Mouse (Mus musculus): ENCODE data around the gene Sema4g.

Gene Sema4g

DNA sequence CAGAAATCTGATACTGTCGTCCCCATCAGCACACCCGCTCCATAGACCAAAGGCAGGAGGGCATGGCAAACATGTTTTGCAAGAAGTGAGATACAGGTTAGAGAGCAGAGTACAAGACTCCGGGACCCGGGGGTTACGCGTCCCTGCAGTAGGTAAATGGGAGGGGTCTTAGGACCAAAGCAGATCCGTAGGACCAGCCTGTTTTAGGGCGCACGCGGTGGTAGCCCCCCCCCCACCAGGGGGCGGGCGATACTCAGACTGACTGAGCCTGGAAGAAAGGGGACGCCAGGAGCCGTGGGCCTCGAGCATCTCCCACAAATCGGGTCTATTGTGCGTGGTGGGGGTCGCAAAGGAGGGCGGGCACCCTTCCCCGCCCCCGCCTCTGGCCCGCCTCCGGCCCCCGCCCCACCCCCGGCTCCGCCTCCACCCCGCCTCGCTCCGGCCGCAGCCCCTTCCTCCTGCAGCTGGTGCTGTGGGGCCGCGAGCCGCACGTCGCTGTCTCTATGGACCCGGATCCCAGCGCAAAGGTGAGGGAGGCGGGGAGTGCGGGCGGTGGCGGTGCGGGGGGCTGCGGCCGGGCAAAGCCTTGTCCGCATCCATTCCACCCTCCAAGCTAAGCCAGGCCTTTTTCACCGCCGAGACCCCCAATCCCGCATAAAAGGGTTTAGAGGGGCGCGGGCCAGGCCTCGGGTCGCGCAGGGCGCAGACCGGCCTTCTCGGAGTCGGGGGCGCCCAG, at the start of gene Sema4g:
TSS of gene Sema4g (plus strand) at position 271 of the 736 bp plus-strand sequence.
- DNase-seq, result peak; percentile 51

DNA sequence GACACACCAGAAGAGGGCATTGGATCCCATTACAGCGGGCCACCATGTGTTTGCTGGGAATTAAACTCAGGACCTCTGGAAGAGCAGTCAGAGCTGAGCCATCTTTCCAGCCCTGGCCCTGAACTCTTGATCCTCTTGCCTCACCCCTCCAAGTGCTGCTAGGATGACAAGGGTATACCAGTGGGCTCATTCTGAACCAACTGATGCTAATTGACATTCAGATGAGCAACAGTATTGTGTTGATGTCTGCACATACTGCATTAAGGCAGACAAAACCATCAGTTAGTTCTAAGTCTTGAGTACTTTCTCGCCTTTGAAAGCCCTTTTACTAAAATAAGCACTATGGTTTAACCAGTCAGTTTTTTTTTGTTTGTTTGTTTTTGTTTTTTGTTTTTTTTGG, 29.3 kb upstream of the Sema4g start:
- DNase-seq, result no peak

GRCm38 (mm10) chr19:44965978-44966377, 22.9 kb upstream of the Sema4g start:
- DNase-seq, result no peak

- DNase-seq, result no peak
Observed at GRCm38 (mm10) chr19:44968329-44968728, 20.6 kb upstream of the Sema4g start.

DNA sequence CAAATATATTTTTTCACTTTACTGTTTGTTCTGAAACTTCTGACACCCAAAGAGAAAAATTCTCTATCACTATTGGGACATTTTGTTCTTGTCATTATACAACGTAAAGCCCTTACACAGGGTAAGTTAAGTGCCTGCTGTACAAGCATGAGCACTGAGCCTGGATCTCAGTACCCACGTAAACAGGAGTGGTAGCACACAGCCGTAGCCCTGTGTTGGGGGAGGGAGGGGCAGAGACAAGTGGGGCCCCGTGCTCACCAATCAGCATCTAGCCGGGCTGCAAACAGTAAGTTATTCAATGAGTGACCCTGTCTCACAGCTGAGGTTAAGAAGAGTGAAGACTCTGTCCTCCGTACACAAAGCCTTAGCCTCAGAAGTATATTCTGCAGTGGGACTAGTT, 12.3 kb upstream of the Sema4g start:
- no peak for DNase-seq

DNA sequence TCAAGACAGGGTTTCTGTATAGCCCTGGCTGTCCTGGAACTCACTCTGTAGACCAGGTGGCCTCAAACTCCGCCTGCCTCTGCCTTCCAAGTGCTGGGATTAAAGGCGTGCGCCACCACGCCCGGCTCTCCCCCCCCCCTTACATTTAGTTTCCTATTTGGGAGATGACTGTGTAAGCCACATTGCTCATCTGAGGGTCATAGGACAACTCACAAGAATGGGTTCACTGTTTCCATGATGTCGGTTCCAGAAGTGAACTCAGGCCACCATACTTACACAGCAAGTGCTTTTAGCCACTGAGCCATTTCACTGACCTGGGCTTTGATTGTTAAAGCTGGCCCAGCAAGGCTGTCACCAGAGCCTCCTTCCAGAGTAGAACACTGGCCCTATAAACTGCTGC, 11.8 kb upstream of the Sema4g start:
- DNase-seq, result no peak

- no peak for DNase-seq
Observed at GRCm38 (mm10) chr19:44980787-44981186, 8.1 kb upstream of the Sema4g start.

DNA sequence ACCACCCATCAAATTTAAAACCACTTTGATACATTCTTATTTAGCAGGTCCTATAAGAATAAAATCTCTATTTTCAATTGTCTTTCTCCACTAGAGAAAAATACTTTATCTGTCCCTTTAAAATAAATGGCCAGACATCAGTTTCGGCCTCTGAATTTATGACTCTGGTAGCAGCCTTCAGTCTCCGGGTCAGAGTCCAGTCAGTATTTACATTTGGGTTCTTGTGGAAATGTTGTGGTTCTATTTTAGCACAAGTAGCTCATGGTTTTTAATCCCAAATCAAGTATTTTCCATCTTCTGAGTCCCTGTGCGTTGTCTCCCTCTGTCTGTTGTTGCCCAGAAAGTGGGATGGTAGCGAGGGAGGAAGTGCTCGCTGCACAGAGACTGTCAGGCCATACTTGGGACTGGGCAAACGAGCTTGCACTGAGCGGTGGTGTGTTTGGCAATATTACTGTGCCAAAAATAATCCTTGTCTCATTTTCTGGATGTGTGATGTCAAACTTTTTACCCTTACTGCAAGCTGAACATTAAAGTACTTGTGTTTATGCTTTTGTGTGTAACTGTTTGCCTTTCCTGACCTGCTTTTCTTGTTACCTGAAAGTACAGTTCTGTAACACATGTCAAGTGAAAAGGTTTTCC, 6.3 kb upstream of the Sema4g start:
- no peak for DNase-seq

GRCm38 (mm10) chr19:44983366-44983765, 5.5 kb upstream of the Sema4g start:
- DNase-seq, result no peak

DNA sequence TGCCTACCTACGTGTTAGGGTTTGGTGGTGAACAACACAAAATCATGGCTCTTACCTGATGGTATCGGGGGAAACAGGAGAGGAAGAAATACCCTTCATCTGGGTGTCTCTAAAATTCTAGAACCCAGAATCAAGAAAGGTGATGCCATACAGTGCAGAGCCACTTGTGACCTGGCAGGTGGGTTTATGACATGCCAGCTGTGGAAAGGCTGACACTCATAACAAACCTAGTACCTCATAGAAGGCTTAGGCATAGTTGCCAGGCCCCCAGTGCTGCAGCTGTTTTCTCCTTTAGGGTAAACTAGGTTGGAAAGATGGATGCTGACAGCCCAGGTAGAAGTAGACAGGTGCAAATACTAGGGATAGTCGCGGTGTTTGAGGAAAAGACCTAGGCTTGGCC, 4.5 kb upstream of the Sema4g start:
- DNase-seq, result no peak

DNA sequence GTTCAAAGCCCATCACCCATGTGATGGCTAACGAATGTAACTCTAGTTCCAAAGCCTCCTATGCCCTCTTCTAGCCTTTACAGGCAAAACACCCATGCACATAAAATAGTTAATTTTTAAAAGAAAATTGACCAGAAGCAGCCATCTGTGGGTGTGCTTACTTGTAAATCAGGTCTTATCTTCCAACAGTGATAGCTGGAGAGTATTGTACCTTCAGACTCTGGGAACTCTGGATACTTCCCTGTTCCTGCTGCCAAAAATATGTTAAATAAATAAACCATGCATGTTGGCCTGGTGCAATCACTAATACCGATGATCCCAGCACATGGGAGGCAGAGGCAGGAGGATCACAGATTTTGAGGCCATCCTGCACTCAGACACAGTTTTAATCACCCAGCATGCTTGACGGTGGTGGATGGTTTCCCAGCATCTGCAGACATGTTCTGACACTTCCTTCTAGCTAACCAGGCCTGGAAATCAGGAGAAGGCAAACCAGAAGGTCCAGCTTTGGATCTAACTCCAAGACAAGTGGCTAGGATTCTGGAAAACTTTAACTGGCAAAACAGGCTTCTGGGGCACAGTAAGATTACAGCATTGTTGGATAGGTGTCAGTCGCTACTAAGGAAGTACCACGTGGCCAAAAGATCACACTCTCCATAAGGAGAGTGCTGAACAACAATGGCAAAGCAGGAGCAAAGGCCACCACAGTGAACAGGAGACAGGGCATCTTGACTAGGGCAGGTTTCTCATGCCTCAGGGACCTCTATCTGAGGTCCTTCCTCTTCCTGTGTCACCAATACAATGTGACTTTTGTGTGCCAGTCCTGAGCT, 3.5 kb upstream of the Sema4g start:
- no peak for DNase-seq

GRCm38 (mm10) chr19:44987004-44987403, 1.9 kb upstream of the Sema4g start:
- no peak for DNase-seq

GRCm38 (mm10) chr19:44987851-44988250, 1.1 kb upstream of the Sema4g start:
- DNase-seq, result no peak

- no peak for DNase-seq
Observed at GRCm38 (mm10) chr19:44988321-44988720, 580 bp upstream of the Sema4g start.

DNA sequence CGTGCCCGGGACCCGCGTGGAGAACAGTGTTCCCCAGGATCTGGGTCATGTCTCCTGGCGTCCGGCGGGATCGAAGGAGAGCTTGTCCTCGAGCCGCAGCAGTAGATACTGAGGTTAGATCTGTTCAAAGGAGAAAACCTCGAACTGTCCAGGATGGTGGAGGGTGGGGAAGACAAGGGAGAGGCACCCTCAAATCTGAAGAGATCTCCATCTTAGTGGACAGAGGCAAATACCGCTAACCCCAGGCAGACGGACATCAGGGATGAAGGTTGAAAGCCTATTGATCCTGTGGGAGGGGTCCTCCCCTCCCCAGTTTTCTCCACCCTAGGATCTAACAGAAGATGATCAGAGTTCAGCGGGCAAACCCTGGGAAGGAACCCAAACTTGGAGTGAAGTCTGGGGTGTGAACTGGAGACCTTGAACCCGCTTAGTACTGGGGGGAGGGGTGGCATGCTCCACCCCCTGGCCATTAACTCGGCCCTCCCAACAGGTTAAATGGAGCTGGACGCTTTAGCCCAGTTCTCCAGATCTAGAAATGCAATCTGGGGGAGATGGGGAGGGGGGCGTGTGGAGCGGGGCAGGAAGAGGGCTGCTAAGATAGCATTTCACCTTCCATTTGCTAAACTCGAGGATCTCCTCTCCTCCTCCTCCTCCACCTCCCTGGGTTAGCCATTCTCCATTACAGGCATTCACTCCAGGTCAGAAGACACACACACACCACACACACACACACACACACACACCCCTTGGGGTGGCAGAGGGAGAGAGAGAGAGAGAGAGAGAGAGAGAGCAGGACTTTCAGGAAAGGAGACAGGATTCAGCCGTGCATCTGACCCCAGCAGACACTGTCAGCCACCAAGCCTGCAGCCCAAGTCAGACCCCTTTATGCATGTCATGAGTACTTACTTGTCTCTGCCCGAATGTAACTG, 930 bp downstream of the Sema4g start:
- DNase-seq, result no peak

- DNase-seq, result no peak
Observed at GRCm38 (mm10) chr19:44991031-44991430, 2.1 kb downstream of the Sema4g start.

DNA sequence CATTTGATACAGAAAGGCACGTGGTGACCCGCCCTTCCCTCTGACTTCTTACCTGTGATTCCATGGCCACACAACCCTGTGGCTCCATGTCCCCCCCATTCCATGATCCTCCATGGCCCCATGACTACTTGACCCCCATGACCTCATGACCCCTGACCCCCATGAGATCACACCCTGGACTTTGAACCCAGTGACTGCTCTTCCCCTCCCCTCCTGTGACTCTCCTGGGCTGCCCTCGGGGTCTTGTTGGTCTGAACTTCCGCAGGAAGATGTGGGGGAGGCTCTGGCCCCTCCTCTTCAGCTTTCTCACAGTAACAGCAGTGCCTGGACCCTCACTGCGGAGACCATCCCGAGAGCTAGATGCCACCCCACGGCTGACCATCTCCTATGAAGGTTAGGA, 3.3 kb downstream of the Sema4g start:
- peak; percentile 23 for DNase-seq

- no peak for DNase-seq
Observed at GRCm38 (mm10) chr19:44992712-44993111, 3.8 kb downstream of the Sema4g start.

DNA sequence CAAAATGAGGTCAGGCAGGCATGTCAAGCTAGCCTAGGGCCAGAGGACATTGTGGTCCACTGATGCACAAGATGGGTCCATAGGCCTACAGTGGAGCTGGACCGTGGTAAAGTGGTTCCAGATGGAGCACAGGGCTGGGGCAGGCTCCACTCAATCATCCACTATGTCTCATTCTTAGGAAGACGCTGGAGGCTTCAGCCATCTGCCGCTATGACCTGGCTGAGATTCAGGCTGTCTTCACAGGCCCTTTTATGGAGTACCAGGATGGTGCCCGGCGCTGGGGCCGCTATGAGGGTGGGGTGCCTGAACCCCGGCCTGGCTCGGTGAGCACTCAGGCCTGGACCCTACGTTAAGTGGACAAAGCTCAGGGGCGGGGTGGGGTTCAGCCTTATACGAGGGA, 8.9 kb downstream of the Sema4g start:
- DNase-seq, result no peak

- no peak for DNase-seq
Observed at GRCm38 (mm10) chr19:44999647-45000046, 10.7 kb downstream of the Sema4g start.

- no peak for DNase-seq
Observed at GRCm38 (mm10) chr19:45002301-45002700, 13.4 kb downstream of the Sema4g start.

GRCm38 (mm10) chr19:45003740-45004516, 15.0 kb downstream of the Sema4g start:
- no peak for DNase-seq

Measured in thymus, postnatal 25 days (tissue).